Mouse (Mus musculus) lung, postnatal 0 days (tissue): ENCODE data around the gene Ppara. TPM values are rescaled to one million over a fixed set of nuclear protein-coding genes. Genes with fewer than 3 reads are reported as not detected.
"Not testable (repeated sequence)": the region's sequence is repeated elsewhere in the genome, so short reads cannot be mapped to it uniquely, and the experiment has no call there.

Experiments
- ATAC-seq: fragments of 200-750 bp; cut with Nextera tagmentation; 2 replicates; pipeline ENCODE4 v1.8.0; 2017; ENCODE audit warnings: moderate library complexity
- DNase-seq: peaks from one replicate; pipeline ENCODE4 v3.0.0-alpha.2; 2016; ENCODE audit warnings: low spot score
- H3K27ac ChIP-seq: fragments of 300-500 bp; sonication (generic); 2 replicates; pipeline ENCODE4 v1.5.1; 2014; ENCODE audit warnings: antibody characterized with exemption, mild to moderate bottlenecking, low read length, mixed read lengths
- H3K27me3 ChIP-seq: fragments of 300-500 bp; sonication (generic); replicated peaks from 2 replicates; pipeline ENCODE4 v1.6.1; 2014; ENCODE audit warnings: low read length, mixed read lengths; ENCODE audit not compliant: insufficient read depth
- H3K36me3 ChIP-seq: fragments of 300-500 bp; sonication (generic); 2 replicates; pipeline ENCODE4 v1.6.1; 2014; ENCODE audit warnings: low read length, mixed read lengths; ENCODE audit not compliant: insufficient read depth
- H3K4me1 ChIP-seq: fragments of 300-500 bp; sonication (generic); 2 replicates; pipeline ENCODE4 v1.6.1; 2014; ENCODE audit warnings: antibody characterized with exemption, low read depth, low read length, mixed read lengths; ENCODE audit not compliant: insufficient read depth
- H3K4me2 ChIP-seq: fragments of 300-500 bp; sonication (generic); replicated peaks from 2 replicates; pipeline ENCODE4 v1.6.1; 2014; ENCODE audit warnings: low read depth, mild to moderate bottlenecking, low read length, moderate library complexity, mixed read lengths
- H3K4me3 ChIP-seq: fragments of 300-500 bp; sonication (generic); 2 replicates; pipeline ENCODE4 v1.5.1; 2014; ENCODE audit warnings: low read depth, low read length
- H3K9ac ChIP-seq: fragments of 300-500 bp; sonication (generic); replicated peaks from 2 replicates; pipeline ENCODE4 v1.6.1; 2014; ENCODE audit warnings: low read depth, mild to moderate bottlenecking
- H3K9me3 ChIP-seq: fragments of 300-500 bp; sonication (generic); 2 replicates; pipeline ENCODE4 v1.6.1; 2016; ENCODE audit warnings: low read length, mixed read lengths
- CTCF ChIP-seq: IDR thresholded peaks from 2 replicates; pipeline ENCODE4 v1.5.1; 2016; ENCODE audit warnings: antibody characterized with exemption, mild to moderate bottlenecking
- EP300 ChIP-seq: IDR thresholded peaks from 2 replicates; pipeline ENCODE4 v1.6.1; 2016; ENCODE audit warnings: antibody characterized with exemption, mild to moderate bottlenecking, control low read depth
- WGBS: fragments of 180-500 bp; shearing (Covaris S2); extraction: QIAGEN DNeasy Blood & Tissue Kit; methylation state at CpG from one replicate; pipeline ENCODE4 v1.1.7; 2014; 5-methylcytosine and 5-hydroxymethylcytosine counted together
- polyA plus RNA-seq: library from polyadenylated mRNA; unstranded; fragments of >200 nt; fragmentation: Nextera tagmentation; extraction: Ambion mirVana; gene quantifications from 2 replicates; pipeline ENCODE4 v1.2.1, GENCODE M21; 2015

Gene Ppara
- polyA plus RNA-seq, 1 experiment from 2014 or later, result 5.1 TPM

DNA sequence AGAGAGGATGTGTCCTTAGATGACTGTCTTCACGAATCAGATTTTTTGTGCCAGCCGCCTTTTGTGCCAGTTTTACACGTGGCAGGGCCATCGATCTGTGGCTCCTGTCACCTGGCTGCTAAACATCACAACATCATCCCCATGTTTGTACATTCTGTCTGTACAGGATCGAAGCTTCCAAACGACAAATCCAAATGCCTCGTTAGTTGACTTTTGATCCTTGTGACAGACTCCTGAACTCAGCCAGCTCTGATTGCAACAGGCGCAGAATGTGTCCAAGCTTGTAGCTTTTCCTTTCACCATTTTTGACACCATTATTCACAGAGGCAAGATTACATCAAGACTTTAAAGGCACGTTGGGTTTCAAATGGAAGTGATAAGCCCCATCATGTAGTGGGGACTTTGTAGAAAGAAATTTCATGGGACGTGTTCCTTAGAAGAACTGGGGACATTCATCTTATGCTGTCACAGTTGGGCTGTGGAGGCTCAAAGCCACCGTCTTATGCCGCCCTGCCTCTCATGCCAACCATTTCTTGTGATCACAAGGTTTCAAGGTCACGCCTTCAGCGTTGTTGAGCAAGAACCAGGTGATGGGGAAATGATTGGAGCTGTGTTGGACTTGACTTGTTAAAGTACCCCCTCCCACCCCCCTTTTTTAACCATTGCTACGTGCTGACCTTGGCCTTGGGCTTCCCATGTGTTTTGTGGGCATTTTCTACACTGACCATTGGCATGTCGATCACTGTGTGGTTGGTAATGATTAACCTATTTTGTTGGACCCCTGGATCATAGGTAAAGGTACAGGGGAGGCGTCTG, 36.7 kb downstream of the Ppara start:
- no peak overlapping the region for H3K9ac ChIP-seq
- no peaks in the 10 kb centered on the region for H3K27me3 ChIP-seq
- DNase-seq, result no peak
- no peak overlapping the region for H3K4me2 ChIP-seq
- H3K4me3 ChIP-seq, result no peak overlapping the region
- no peaks in the 10 kb centered on the region for H3K36me3 ChIP-seq
- H3K4me1 ChIP-seq, result no peaks in the 10 kb centered on the region
- no peak for ATAC-seq
- H3K27ac ChIP-seq, result no peak overlapping the region
- WGBS, result 77% methylated on average over 17 of the region's 17 CpGs
- no peak for TF ChIP-seq EP300
- no peak for TF ChIP-seq CTCF
- H3K9me3 ChIP-seq, result no peaks in the 10 kb centered on the region

DNA sequence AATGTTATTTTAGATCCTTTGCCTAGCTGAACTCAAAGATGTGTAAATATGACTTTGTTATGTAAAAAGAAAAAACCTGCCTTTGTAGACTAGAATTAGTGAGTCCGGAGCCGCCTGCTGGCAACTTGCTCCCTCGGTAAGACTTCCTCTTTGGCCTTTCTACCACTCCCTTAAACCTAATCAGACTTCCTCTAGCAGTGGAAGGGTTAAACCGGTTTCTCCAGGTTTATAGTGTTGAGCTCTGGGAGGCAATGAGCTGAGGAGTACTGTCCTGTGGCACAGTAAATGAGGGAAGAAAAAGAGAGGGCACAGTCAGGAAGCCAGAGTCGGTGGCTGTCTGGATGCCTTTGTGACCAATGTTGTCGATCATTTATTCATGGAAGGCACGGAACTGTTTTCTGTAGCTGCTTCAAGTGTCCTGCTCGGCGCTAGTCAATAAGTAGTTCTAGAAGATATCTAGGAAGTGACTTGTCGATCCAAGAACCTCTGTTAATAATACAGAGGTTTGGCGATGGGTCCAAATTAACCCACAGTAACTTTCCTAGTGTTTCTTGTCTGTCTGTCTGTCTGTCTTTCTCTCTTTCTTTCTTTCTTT, 37.5 kb downstream of the Ppara start:
- H3K4me3 ChIP-seq, result no peak overlapping the region
- H3K27ac ChIP-seq, result no peak overlapping the region
- no peaks in the 10 kb centered on the region for H3K9me3 ChIP-seq
- DNase-seq (no peak), ATAC-seq (no peak)
- no peak overlapping the region for H3K4me2 ChIP-seq
- no peak overlapping the region for H3K9ac ChIP-seq
- no peaks in the 10 kb centered on the region for H3K27me3 ChIP-seq
- TF ChIP-seq EP300 (no peak), CTCF (no peak)
- H3K36me3 ChIP-seq, result no peaks in the 10 kb centered on the region
- H3K4me1 ChIP-seq, result no peaks in the 10 kb centered on the region
- 72% methylated on average over 11 of the region's 11 CpGs for WGBS

DNA sequence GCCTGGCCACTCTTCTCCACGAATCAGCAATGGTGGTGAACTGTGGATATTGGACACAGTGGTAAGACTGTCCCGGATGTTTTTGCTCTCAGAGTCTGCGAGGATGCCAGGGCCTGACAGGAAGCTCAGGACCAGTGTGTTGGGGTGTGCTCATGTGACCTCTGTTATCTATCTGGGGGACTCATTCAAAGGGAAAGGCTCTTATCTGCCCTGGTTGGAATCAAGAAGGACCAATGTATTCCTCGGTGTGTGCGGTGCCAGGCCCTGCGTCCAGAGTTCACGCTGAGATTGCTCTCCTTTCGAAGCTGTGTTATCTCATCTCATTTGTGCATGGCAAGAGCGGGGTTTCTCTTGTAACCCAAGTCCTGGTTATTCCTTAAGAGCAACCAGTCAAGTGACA, 39.6 kb downstream of the Ppara start:
- no peak for ATAC-seq
- no peaks in the 10 kb centered on the region for H3K27me3 ChIP-seq
- H3K4me3 ChIP-seq, result no peak overlapping the region
- no peak overlapping the region for H3K9ac ChIP-seq
- H3K9me3 ChIP-seq, result no peaks in the 10 kb centered on the region
- no peak overlapping the region for H3K27ac ChIP-seq
- WGBS, result 82% methylated on average over 9 of the region's 9 CpGs
- H3K36me3 ChIP-seq, result no peaks in the 10 kb centered on the region
- DNase-seq, result no peak
- TF ChIP-seq EP300 (no peak), CTCF (no peak)
- H3K4me1 ChIP-seq, result no peaks in the 10 kb centered on the region
- H3K4me2 ChIP-seq, result no peak overlapping the region

GRCm38 (mm10) chr15:85775001-85775400, 40.2 kb downstream of the Ppara start:
- H3K27ac ChIP-seq, result no peak overlapping the region
- 77% methylated on average over 7 of the region's 7 CpGs for WGBS

DNA sequence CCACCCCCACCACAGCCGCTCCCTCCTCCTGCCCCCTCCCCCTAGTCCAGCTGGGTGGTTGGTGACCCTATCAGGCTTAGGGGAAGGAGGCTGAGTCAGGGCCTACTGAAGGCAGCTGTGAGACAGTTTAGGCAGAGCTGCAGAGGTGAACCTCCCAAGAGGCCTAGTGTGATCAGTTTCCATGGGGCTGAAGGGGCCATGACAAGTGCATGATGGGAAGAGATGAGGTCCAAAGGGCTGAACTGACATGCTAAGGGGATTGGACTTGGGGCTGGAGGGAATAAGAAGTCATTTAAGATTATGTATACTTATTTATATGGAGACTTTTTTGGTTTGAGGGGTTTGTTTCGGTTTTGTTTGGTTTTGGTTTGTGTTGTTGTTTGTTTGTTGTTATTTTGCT, 41.5 kb downstream of the Ppara start:
- H3K27ac ChIP-seq, result no peak overlapping the region
- H3K4me3 ChIP-seq, result no peak overlapping the region
- 80% methylated on average over 1 of the region's 2 CpGs for WGBS
- ATAC-seq, result no peak
- H3K4me2 ChIP-seq, result no peak overlapping the region
- TF ChIP-seq EP300, result no peak
- no peak for TF ChIP-seq CTCF
- no peaks in the 10 kb centered on the region for H3K4me1 ChIP-seq
- H3K27me3 ChIP-seq, result no peaks in the 10 kb centered on the region
- H3K9me3 ChIP-seq, result no peaks in the 10 kb centered on the region
- no peaks in the 10 kb centered on the region for H3K36me3 ChIP-seq
- no peak for DNase-seq
- no peak overlapping the region for H3K9ac ChIP-seq

More at GRCm38 (mm10) chr15:85775001-85775400, 40.2 kb downstream of the Ppara start:
- DNase-seq (no peak), ATAC-seq (no peak)
- no peak overlapping the region for H3K9ac ChIP-seq
- no peaks in the 10 kb centered on the region for H3K36me3 ChIP-seq
- no peaks in the 10 kb centered on the region for H3K27me3 ChIP-seq
- H3K9me3 ChIP-seq, result no peaks in the 10 kb centered on the region
- no peak overlapping the region for H3K4me3 ChIP-seq
- TF ChIP-seq CTCF (no peak), EP300 (no peak)
- H3K4me1 ChIP-seq, result no peaks in the 10 kb centered on the region
- H3K4me2 ChIP-seq, result no peak overlapping the region

DNA sequence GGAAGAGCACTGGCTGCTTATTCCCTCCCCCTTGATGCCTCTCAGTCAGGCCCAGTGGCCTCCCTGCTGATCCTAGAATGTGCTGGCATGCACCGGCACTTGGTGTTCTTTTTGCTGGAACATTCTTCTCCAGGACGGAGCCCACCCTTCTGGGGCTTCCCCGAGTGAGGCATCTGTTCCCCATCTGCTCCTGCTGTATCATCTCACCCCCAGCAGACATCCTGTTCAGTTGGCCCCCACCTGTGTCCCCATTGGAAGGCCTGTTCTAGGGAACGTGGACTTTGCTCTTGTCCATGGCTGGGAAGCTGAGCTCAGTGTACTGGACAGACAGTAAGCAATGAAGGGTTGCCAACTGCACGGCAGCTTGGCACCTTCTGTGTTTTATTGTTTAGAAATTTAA, 42.0 kb downstream of the Ppara start:
- H3K27me3 ChIP-seq, result no peaks in the 10 kb centered on the region

GRCm38 (mm10) chr15:85778891-85779290, 44.1 kb downstream of the Ppara start:
- H3K27ac ChIP-seq, H3K9me3 ChIP-seq, H3K9ac ChIP-seq, H3K27me3 ChIP-seq, H3K4me3 ChIP-seq, ATAC-seq, H3K4me1 ChIP-seq, DNase-seq, H3K36me3 ChIP-seq, H3K4me2 ChIP-seq: not testable (repeated sequence)
- 84% methylated on average over 6 of the region's 6 CpGs for WGBS

More for the DNA sequence above, 42.0 kb downstream of the Ppara start:
- DNase-seq, result no peak
- no peak overlapping the region for H3K27ac ChIP-seq
- WGBS, result 69% methylated on average over 5 of the region's 5 CpGs
- no peak overlapping the region for H3K4me2 ChIP-seq
- no peaks in the 10 kb centered on the region for H3K4me1 ChIP-seq
- H3K9me3 ChIP-seq, result no peaks in the 10 kb centered on the region
- H3K9ac ChIP-seq, result no peak overlapping the region
- ATAC-seq, result no peak
- no peak overlapping the region for H3K4me3 ChIP-seq
- no peak for TF ChIP-seq CTCF
- TF ChIP-seq EP300, result no peak
- no peaks in the 10 kb centered on the region for H3K36me3 ChIP-seq
